Mouse (Mus musculus) CH12.LX (cell line): ENCODE data around the gene Srcap. TPM values are rescaled to one million over a fixed set of nuclear protein-coding genes. Genes with fewer than 3 reads are reported as not detected.
A peak's percentile ranks its signal among the peaks of the same experiment; 100 is the strongest.

Experiments
- DNase-seq: peaks from one replicate; pipeline ENCODE4 v3.0.0-alpha.2; 2013; ENCODE audit errors: extremely low read depth
- H3K27ac ChIP-seq: 2 replicates; pipeline ENCODE4 v1.5.1; 2012; ENCODE audit warnings: low read depth, mild to moderate bottlenecking, control low read depth, moderate library complexity; ENCODE audit not compliant: insufficient read depth
- H3K27me3 ChIP-seq: replicated peaks from 2 replicates; pipeline ENCODE3; 2012; ENCODE audit warnings: inconsistent platforms
- H3K36me3 ChIP-seq, 2 experiments: replicated peaks in 1 of 2; 2 replicates each; pipeline versions ENCODE3 to v1.6.1; 2012; ENCODE audit warnings: inconsistent platforms in 1 of 2, low read length in 1 of 2, mild to moderate bottlenecking in 1 of 2, mixed read lengths in 1 of 2, moderate library complexity in 1 of 2; ENCODE audit not compliant: control insufficient read depth in 1 of 2, insufficient read depth in 1 of 2
- H3K4me1 ChIP-seq, 2 experiments: 2 replicates each; pipeline ENCODE4 v1.6.1; 2012; ENCODE audit warnings: inconsistent platforms in 1 of 2, moderate library complexity in 1 of 2; ENCODE audit not compliant: insufficient read depth in 2 of 2, control insufficient read depth in 1 of 2
- H3K4me2 ChIP-seq: 2 replicates; pipeline ENCODE4 v1.6.1; 2012; ENCODE audit warnings: low read depth, mild to moderate bottlenecking, control low read depth; ENCODE audit not compliant: poor library complexity, insufficient read depth, severe bottlenecking
- H3K4me3 ChIP-seq, 3 experiments: fragments of 150-350 bp in 1 of 3; sonication (generic) in 1 of 3; replicated peaks in 1 of 3; 2 replicates each; pipeline versions ENCODE3 to v1.5.1; 2011 to 2012; ENCODE audit warnings: low read depth in 2 of 3, low read length in 2 of 3, mild to moderate bottlenecking in 2 of 3, moderate library complexity in 2 of 3, control low read depth in 1 of 3, improper control_type of control experiment in 1 of 3, inconsistent platforms in 1 of 3, mixed read lengths in 1 of 3; ENCODE audit not compliant: poor library complexity in 1 of 3
- H3K79me2 ChIP-seq: replicated peaks from 2 replicates; pipeline ENCODE4 v1.6.1; 2012; ENCODE audit warnings: mild to moderate bottlenecking, moderate library complexity; ENCODE audit not compliant: control insufficient read depth, poor library complexity, insufficient read depth, severe bottlenecking; ENCODE audit errors: extremely low read depth
- H3K9ac ChIP-seq: 2 replicates; pipeline ENCODE4 v1.6.1; 2012; ENCODE audit warnings: low read depth, mild to moderate bottlenecking, control low read depth, moderate library complexity; ENCODE audit not compliant: insufficient read depth
- H3K9me3 ChIP-seq: replicated peaks from 2 replicates; pipeline ENCODE3; 2012; ENCODE audit warnings: low read length, inconsistent platforms, mixed read lengths
- CTCF ChIP-seq, 2 experiments: IDR thresholded peaks in 1 of 2; conservative IDR thresholded peaks in 1 of 2; 2 replicates each; pipeline ENCODE4 v1.5.1; 2011 to 2012; ENCODE audit warnings: low read depth in 2 of 2, low read length in 2 of 2, improper control_type of control experiment in 1 of 2, inconsistent platforms in 1 of 2, mild to moderate bottlenecking in 1 of 2, moderate library complexity in 1 of 2
- JUND ChIP-seq: conservative IDR thresholded peaks from 2 replicates; pipeline ENCODE4 v1.6.1; 2011; ENCODE audit warnings: low read depth, low read length, improper control_type of control experiment
- MAZ ChIP-seq: IDR thresholded peaks from 2 replicates; pipeline ENCODE4 v1.6.1; 2012; ENCODE audit warnings: low read depth, mild to moderate bottlenecking, inconsistent platforms, low read length, improper control_type of control experiment, moderate library complexity
- NELFE ChIP-seq: IDR thresholded peaks from 2 replicates; pipeline ENCODE4 v1.6.1; 2011; ENCODE audit warnings: low read depth, low read length, improper control_type of control experiment
- RAD21 ChIP-seq: IDR thresholded peaks from 2 replicates; pipeline ENCODE4 v1.6.1; 2011; ENCODE audit warnings: low read depth, mild to moderate bottlenecking, low read length, improper control_type of control experiment, moderate library complexity
- SMC3 ChIP-seq: IDR thresholded peaks from 2 replicates; pipeline ENCODE4 v1.6.1; 2011; ENCODE audit warnings: low read depth, low read length, improper control_type of control experiment
- ZKSCAN1 ChIP-seq: IDR thresholded peaks from 2 replicates; pipeline ENCODE4 v1.6.1; 2012; ENCODE audit warnings: low read depth, inconsistent platforms, low read length, improper control_type of control experiment, borderline replicate concordance
- ZNF384 ChIP-seq: IDR thresholded peaks from 2 replicates; pipeline ENCODE4 v1.6.1; 2012; ENCODE audit warnings: low read depth, low read length, improper control_type of control experiment, inconsistent platforms
- dilution Hi-C: fragments of 300-500 bp; cut with MboI; formaldehyde crosslinking; loops from 2 replicates; pipeline ENCODE4 v1.14.3; 2020; ENCODE audit warnings: low sequenced_read_pairs; ENCODE audit not compliant: extremely low pct_unique_long_range_greater_than_20kb, extremely low pct_ligation_motif_present
- in situ Hi-C: fragments of 300-500 bp; cut with MboI; formaldehyde crosslinking; loops from 3 replicates; pipeline ENCODE4 v1.14.3; 2019; ENCODE audit warnings: low sequenced_read_pairs, low pct_ligation_motif_present, low pct_unique_long_range_greater_than_20kb, mixed read lengths
- polyA plus RNA-seq: library from polyadenylated mRNA; unstranded; fragments of >175 nt; gene quantifications from 2 replicates; pipeline ENCODE4 v1.2.1, GENCODE M21; 2012; ENCODE audit warnings: low read depth; ENCODE audit not compliant: insufficient read length
- total RNA-seq, 2 experiments: library from RNA; depleted of rRNA; stranded (reverse); fragments of 300-350 nt in 1 of 2; fragments of >200 nt in 1 of 2; gene quantifications; 2 replicates each; pipeline ENCODE4 v1.2.3; 2012 to 2014

The Srcap gene
- total and polyA plus RNA-seq, 3 experiments, result 4.1 to 28.1 (median 19.9) TPM

DNA sequence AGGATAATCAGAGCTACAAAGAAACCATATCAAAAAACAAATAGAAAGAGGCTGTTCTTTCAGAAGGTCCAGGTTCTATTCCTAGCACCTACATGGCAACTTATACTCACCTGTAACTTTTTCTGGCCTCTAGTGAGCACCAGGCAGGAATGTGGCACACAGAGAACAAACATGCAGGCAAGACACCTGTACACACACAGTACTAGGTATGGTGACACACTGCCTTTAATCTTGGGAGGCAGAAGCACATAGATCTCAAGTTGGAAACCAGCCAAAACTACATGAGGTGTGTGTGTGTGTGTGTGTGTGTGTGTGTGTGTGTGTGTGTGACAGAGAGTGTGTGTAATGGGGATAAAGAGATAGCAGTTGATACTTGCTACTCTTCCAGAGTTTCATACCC, 17.1 kb upstream of the Srcap start:
- no peaks in the 10 kb centered on the region for H3K9me3 ChIP-seq
- no peaks in the 10 kb centered on the region for H3K27me3 ChIP-seq
- H3K27ac ChIP-seq, result no peak overlapping the region
- no peak overlapping the region for H3K9ac ChIP-seq
- peaks cover 27 to 54% of the 10 kb centered on the region in 2 experiments for H3K36me3 ChIP-seq
- no peak for DNase-seq
- in situ Hi-C loops, result no loop called here
- TF ChIP-seq MAZ (no peak), JUND (no peak)
- H3K79me2 ChIP-seq, result no peaks in the 10 kb centered on the region
- dilution Hi-C loops, result no loop called here
- no peak overlapping the region for H3K4me3 ChIP-seq
- no peaks in the 10 kb centered on the region for H3K4me1 ChIP-seq
- H3K4me2 ChIP-seq, result no peak overlapping the region

GRCm38 (mm10) chr7:127497382-127497781, 14.4 kb upstream of the Srcap start:
- dilution Hi-C loops (no loop called here), in situ Hi-C loops (no loop called here)
- Histone ChIP-seq H3K9ac (no peak overlapping the region), H3K36me3 (peaks cover 2 to 30% of the 10 kb centered on the region in 2 experiments), H3K4me3 (no peak overlapping the region), H3K27me3 (no peaks in the 10 kb centered on the region), H3K9me3 (no peaks in the 10 kb centered on the region), H3K79me2 (no peaks in the 10 kb centered on the region), H3K27ac (no peak overlapping the region), H3K4me2 (no peak overlapping the region), H3K4me1 (no peaks in the 10 kb centered on the region)
- DNase-seq, result no peak
- TF ChIP-seq ZNF384 (0 out of 2 replicates have a peak, but pooled peaks have one; percentile 4), NELFE (no peak)

- H3K79me2 ChIP-seq, result no peaks in the 10 kb centered on the region
- DNase-seq, result peak; percentile 57
- no peak overlapping the region for H3K4me3 ChIP-seq
- 0 out of 2 replicates have a peak, but pooled peaks have one; percentile 28 for TF ChIP-seq JUND
- TF ChIP-seq ZNF384, result no peak
- peak; percentile 87 for TF ChIP-seq SMC3
- no peak for TF ChIP-seq ZKSCAN1
- TF ChIP-seq CTCF (conservative IDR thresholded peaks at IDR 0.05 in 1 of 2, IDR thresholded peaks at IDR 0.05 in 1 of 2; ENCODE audit: low read depth in 2 of 2, low read length in 2 of 2), result peak; percentile 23 to 84; a peak in 2 of 4 replicates
- peak; percentile 80 for TF ChIP-seq RAD21
- dilution Hi-C loops, result no loop called here
- H3K4me2 ChIP-seq, result no peak overlapping the region
- no peak overlapping the region for H3K9ac ChIP-seq
- peaks cover 2 to 26% of the 10 kb centered on the region in 2 experiments for H3K36me3 ChIP-seq
- no peaks in the 10 kb centered on the region for H3K27me3 ChIP-seq
- no peaks in the 10 kb centered on the region for H3K9me3 ChIP-seq
- in situ Hi-C loops, result no loop called here
- H3K4me1 ChIP-seq, result no peaks in the 10 kb centered on the region
- H3K27ac ChIP-seq, result no peak overlapping the region
These were observed 13.4 kb upstream of the Srcap start for GRCm38 (mm10) chr7:127498407-127498806.
